Mouse (Mus musculus) kidney, embryonic 16.5 days (tissue): ENCODE data around the gene Lrp1. TPM values are rescaled to one million over a fixed set of nuclear protein-coding genes. Genes with fewer than 3 reads are reported as not detected.
A peak's percentile ranks its signal among the peaks of the same experiment; 100 is the strongest.

ENCODE experiments used
- ATAC-seq: fragments of 200-750 bp; cut with Nextera tagmentation; 2 replicates; pipeline ENCODE4 v1.8.0; 2017; ENCODE audit warnings: moderate TSS enrichment; ENCODE audit not compliant: low FRiP score, low TSS enrichment
- H3K27ac ChIP-seq: fragments of 300-500 bp; sonication (generic); 2 replicates; pipeline ENCODE4 v1.5.1; 2014; ENCODE audit warnings: low read length
- H3K27me3 ChIP-seq: fragments of 300-500 bp; sonication (generic); 2 replicates; pipeline ENCODE4 v1.6.1; 2014; ENCODE audit warnings: low read length, control low read depth, mixed read lengths; ENCODE audit not compliant: insufficient read depth
- H3K36me3 ChIP-seq: fragments of 300-500 bp; sonication (generic); 2 replicates; pipeline ENCODE4 v1.6.1; 2014; ENCODE audit warnings: low read length, control low read depth, mixed read lengths; ENCODE audit not compliant: insufficient read depth
- H3K4me1 ChIP-seq: fragments of 300-500 bp; sonication (generic); 2 replicates; pipeline ENCODE4 v1.6.1; 2014; ENCODE audit warnings: low read length, control low read depth, mixed read lengths; ENCODE audit not compliant: insufficient read depth
- H3K4me2 ChIP-seq: fragments of 300-500 bp; sonication (generic); replicated peaks from 2 replicates; pipeline ENCODE4 v1.6.1; 2014; ENCODE audit warnings: low read depth, low read length
- H3K4me3 ChIP-seq: fragments of 300-500 bp; sonication (generic); 2 replicates; pipeline ENCODE4 v1.5.1; 2014; ENCODE audit warnings: mild to moderate bottlenecking, low read length
- H3K9ac ChIP-seq: fragments of 300-500 bp; sonication (generic); replicated peaks from 2 replicates; pipeline ENCODE4 v1.6.1; 2014; ENCODE audit warnings: low read length
- H3K9me3 ChIP-seq: fragments of 300-500 bp; sonication (generic); 2 replicates; pipeline ENCODE4 v1.6.1; 2016; ENCODE audit warnings: low read length, control low read depth
- WGBS: fragments of 180-500 bp; shearing (Covaris S2); extraction: QIAGEN DNeasy Blood & Tissue Kit; methylation state at CpG from one replicate; pipeline ENCODE4 v1.1.7; 2014; 5-methylcytosine and 5-hydroxymethylcytosine counted together
- polyA plus RNA-seq: library from polyadenylated mRNA; unstranded; fragments of >200 nt; fragmentation: Nextera tagmentation; extraction: Ambion mirVana; gene quantifications from 2 replicates; pipeline ENCODE4 v1.2.1, GENCODE M21; 2015

Lrp1 gene
- polyA plus RNA-seq = 70.9 and 71.7 TPM in 2 replicates

DNA sequence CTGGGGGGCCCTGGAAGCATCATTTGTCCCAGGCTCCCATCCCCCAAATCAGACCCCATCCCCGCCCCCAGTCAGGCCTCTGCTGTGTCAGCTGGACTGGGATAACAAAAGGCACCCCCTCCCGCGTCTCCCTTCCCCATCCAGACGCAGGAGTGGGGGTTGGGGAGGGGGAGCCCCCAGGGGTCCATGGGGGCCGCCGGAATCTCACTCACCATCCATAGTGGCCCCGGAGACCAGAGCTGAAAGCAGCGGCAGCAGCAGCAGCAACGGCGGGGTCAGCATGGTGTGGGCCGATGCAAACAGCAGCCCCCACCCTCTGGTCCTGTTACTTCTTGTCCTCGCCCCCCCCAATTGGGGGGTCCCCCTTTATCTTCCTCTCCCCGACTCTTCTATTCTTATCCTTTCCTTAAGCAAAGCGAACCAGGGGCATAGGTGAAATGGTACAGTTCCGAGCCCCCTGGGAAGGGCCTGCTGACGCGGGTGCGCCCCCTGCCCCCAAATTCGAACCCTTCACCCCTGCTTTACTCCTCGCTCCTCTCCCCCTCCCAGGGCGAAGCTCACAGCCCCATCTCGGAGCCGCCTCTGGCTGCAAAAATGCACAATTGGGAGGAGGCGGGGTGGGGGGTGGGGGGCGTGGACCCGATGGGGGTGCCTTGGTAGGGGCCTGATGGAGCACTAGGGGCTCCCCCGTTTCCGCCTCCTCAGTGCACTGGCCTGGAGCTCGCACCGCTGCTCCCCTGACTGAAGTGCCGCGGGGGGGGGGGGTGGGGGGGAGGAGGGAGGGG, at the start of gene Lrp1:
Gene Lrp1 (minus strand): TSS at position 743 of the 785 bp plus-strand sequence.
- peaks cover 58% of the 10 kb centered on the region for H3K4me1 ChIP-seq
- H3K27ac ChIP-seq = peak within 1 kb of the TSS; percentile 98
- peak within 1 kb of the TSS; percentile 74 for H3K4me3 ChIP-seq
- H3K27me3 ChIP-seq = no peaks in the 10 kb centered on the region
- peak; percentile 80 for ATAC-seq
- WGBS = under 1% methylated on average over 24 of the region's 32 CpGs
- H3K36me3 ChIP-seq = no peaks in the 10 kb centered on the region
- H3K9ac ChIP-seq = peak within 1 kb of the TSS; percentile 81
- no peaks in the 10 kb centered on the region for H3K9me3 ChIP-seq
- H3K4me2 ChIP-seq = peak within 1 kb of the TSS; percentile 96

GRCm38 (mm10) chr10:127670185-127670584, 49.2 kb upstream of the Lrp1 start:
- H3K4me2 ChIP-seq = no peak overlapping the region
- peaks cover 25% of the 10 kb centered on the region for H3K4me1 ChIP-seq
- H3K27me3 ChIP-seq = no peaks in the 10 kb centered on the region
- no peak for ATAC-seq
- H3K27ac ChIP-seq = peak overlapping the region; percentile 6; the same call in 1 of the 2 replicates
- no peak overlapping the region for H3K4me3 ChIP-seq
- H3K9me3 ChIP-seq = no peaks in the 10 kb centered on the region
- 86% methylated on average over 2 of the region's 2 CpGs for WGBS
- H3K9ac ChIP-seq = no peak overlapping the region
- no peaks in the 10 kb centered on the region for H3K36me3 ChIP-seq

DNA sequence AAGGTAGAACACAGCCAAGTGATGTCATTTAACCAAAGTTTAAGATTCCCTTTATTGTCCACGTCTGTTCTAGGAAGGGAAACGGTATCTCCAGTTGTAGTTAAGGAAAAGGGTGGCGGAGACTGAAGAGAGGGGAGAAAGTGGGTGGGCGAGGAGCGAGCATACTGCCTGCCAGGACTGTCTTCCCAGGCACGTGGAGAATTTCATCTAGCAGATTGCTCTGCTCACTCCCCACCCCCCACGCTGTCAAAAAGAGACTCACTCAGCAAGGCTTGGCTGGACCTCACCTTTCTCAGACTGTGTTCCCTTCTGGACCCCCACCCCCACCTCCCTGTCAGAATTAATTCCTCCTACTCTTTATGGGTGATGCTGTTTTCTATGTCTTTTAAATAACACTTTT, 48.2 kb upstream of the Lrp1 start:
- H3K4me1 ChIP-seq = peaks cover 35% of the 10 kb centered on the region
- H3K27me3 ChIP-seq = no peaks in the 10 kb centered on the region
- peak overlapping the region; percentile 62 for H3K4me3 ChIP-seq
- H3K36me3 ChIP-seq = peaks cover 4% of the 10 kb centered on the region; the same call in 1 of the 2 replicates
- peak overlapping the region; percentile 80 for H3K4me2 ChIP-seq
- 12% methylated on average over 7 of the region's 7 CpGs for WGBS
- ATAC-seq = no peak
- H3K27ac ChIP-seq = peak overlapping the region; percentile 98
- no peaks in the 10 kb centered on the region for H3K9me3 ChIP-seq
- peak overlapping the region; percentile 75; the same call in 1 of the 2 replicates for H3K9ac ChIP-seq

DNA sequence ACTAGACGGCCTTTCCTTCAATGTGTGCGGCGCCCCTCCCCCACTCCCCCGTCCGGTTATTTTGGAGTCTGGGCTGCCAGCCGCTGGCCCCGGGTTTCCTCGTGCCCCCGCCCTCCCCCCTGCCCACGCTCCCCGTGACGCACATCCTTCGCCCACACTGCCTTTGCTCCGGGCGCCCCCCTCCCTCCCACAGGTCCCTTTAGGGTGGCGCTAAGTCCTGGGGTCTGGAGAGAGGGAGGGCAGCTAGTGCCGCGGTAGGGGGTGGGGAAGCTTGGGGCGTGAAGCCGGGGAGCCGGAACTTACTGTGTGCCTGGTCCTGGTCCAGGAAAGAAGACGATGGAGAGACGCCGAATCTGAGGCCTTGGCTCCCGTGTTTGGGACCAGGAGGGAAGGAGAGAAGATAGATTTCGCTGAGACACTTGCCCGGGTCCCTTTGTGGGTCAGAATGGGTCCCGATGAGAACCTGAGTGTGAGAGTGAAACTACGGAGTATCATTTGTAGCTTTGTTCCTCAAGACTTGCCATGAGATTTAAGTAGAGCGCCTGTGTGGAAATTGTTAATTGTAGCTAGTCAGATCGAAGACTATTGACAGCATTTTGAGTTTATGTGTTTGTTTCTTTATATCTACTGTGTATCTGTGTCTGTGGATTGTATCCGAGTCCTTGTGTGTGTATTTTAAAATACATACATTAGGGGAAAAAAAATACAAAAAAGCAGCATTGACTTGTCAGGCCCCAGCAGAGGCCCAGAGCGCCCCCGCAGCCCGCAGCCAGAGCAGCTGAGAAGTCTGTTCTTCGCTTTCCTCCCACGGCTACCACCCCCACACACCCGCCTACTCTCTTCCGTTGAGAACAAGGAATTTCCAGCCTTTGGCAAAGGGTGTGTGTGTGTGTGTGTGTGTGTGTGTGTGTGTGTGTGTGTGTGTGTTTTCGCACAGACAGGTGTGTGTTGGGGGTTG, 47.4 kb upstream of the Lrp1 start, which contains the start of gene Nab2:
Gene Nab2 (minus strand): TSS at position 476 of the 958 bp plus-strand sequence.
- peak within 1 kb of the TSS; percentile 80 for H3K4me2 ChIP-seq
- peak within 1 kb of the TSS; percentile 98 for H3K27ac ChIP-seq
- peaks cover 43% of the 10 kb centered on the region for H3K4me1 ChIP-seq
- 1% methylated on average over 40 of the region's 40 CpGs for WGBS
- peaks cover 4% of the 10 kb centered on the region; the same call in 1 of the 2 replicates for H3K36me3 ChIP-seq
- H3K4me3 ChIP-seq = peak within 1 kb of the TSS; percentile 62
- no peaks in the 10 kb centered on the region for H3K27me3 ChIP-seq
- H3K9me3 ChIP-seq = no peaks in the 10 kb centered on the region
- ATAC-seq = peak; percentile 49
- H3K9ac ChIP-seq = peak within 1 kb of the TSS; percentile 75

DNA sequence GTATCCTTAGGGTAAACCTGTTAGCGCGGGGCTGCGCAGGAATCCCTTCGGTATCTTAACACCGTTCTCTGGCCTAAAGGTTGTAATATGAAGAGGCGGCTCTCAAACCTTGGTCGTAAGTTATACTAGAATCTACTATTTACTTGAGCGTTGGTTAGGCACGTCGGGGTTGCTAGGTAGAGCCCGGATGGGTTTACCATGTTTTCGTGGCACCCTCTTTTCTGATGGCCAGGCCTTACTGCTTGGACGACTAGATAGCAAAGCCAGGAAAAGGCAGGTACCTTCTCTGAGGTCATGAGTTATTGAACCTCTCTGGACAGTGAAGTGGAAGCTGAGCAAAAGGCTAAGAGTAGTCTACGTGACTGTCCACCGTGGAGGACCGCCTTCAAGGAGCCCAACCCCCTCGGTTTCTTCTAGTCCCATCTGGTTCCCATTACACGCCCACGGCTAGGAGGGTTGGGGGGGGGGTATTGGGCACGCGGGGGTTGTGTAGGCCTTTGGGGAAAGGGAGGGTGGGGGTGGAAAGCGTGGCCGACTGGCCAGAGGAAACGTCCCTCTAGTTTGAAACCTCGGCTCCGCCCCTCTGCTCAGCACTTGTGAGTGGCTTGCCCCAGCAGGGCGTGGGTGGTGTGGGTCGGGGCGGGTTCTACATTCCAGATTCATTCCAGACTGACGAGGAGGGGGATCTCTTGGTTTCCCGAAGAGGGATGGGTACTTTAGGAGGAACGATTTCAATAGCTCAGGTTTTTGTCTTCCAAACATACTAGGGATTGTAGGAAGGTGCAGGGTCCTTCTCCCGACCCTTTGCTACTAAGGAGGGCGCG, 46.5 kb upstream of the Lrp1 start:
- Histone ChIP-seq H3K9ac (peak overlapping the region; percentile 75), H3K9me3 (no peaks in the 10 kb centered on the region), H3K4me2 (peak overlapping the region; percentile 80), H3K36me3 (peaks cover 4% of the 10 kb centered on the region; the same call in 1 of the 2 replicates), H3K4me1 (peaks cover 52% of the 10 kb centered on the region), H3K27me3 (no peaks in the 10 kb centered on the region), H3K27ac (peak overlapping the region; percentile 98), H3K4me3 (peak overlapping the region; percentile 62)
- under 1% methylated on average over 35 of the region's 35 CpGs for WGBS
- peak; percentile 68 for ATAC-seq

- Histone ChIP-seq H3K36me3 (peaks cover 4% of the 10 kb centered on the region; the same call in 1 of the 2 replicates), H3K4me2 (peak within 1 kb of the TSS; percentile 80), H3K9ac (peak within 1 kb of the TSS; percentile 75), H3K27ac (peak within 1 kb of the TSS; percentile 98), H3K27me3 (no peaks in the 10 kb centered on the region), H3K4me3 (peak within 1 kb of the TSS; percentile 62), H3K4me1 (peaks cover 60% of the 10 kb centered on the region), H3K9me3 (no peaks in the 10 kb centered on the region)
- ATAC-seq = peak; percentile 76
- WGBS = under 1% methylated on average over 65 of the region's 73 CpGs
Observed at GRCm38 (mm10) chr10:127666501-127667268, 45.7 kb upstream of the Lrp1 start, which contains the start of gene Nemp1. Nemp1 (plus strand) TSS chr10:127666901.

- Histone ChIP-seq H3K9me3 (no peaks in the 10 kb centered on the region), H3K36me3 (peaks cover 9% of the 10 kb centered on the region; the same call in 1 of the 2 replicates), H3K4me2 (peak overlapping the region; percentile 80), H3K4me1 (peaks cover 71% of the 10 kb centered on the region), H3K27me3 (no peaks in the 10 kb centered on the region), H3K27ac (peak overlapping the region; percentile 98), H3K9ac (peak overlapping the region; percentile 75), H3K4me3 (peak overlapping the region; percentile 62)
- ATAC-seq = no peak
- 7% methylated on average over 14 of the region's 14 CpGs for WGBS
Observed at GRCm38 (mm10) chr10:127665366-127666181, 44.6 kb upstream of the Lrp1 start.

GRCm38 (mm10) chr10:127664891-127665290, 43.9 kb upstream of the Lrp1 start:
- Histone ChIP-seq H3K27me3 (no peaks in the 10 kb centered on the region), H3K9me3 (no peaks in the 10 kb centered on the region), H3K4me2 (peak overlapping the region; percentile 80), H3K27ac (peak overlapping the region; percentile 98; the same call in 1 of the 2 replicates), H3K4me1 (peaks cover 69% of the 10 kb centered on the region), H3K36me3 (peaks cover 9% of the 10 kb centered on the region; the same call in 1 of the 2 replicates), H3K9ac (peak overlapping the region; percentile 75), H3K4me3 (peak overlapping the region; percentile 62)
- WGBS = 26% methylated on average over 13 of the region's 13 CpGs
- ATAC-seq = no peak
